In the genomic region with DNA sequence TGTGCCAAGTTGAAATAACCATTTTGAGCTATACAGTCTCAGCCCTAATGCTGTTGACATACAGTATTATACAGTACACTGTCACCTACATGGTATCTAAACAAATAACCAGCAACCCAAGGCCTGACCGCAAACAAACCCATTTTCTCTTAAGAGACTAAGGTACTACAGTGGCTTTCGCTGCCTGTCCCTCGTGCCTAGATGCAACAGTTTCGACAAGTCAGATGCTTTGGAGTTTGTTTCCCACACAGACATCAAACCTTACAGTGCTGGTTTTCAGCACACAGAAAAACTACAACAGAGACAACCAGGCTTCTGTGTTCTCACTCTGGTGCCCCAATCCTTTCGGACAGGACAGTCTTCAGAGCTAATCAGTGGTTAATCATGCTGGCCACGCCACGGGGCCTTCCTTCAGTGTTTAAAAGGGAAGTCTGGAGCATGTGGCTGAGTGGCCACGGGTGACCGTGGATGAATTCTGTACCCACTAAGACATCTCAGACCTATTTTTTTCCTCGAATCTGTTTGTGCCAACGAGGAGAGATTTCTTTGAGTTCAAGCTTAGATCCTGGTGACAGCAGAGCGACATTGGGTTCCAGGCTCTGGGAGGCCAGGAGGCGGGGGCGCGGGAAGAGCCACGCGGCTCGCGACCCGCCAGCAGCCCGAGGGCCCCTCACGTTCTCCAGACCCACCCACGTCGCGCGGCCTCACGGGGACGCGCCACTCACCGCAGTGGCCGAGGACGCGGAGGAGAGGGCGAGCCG, we compare ENCODE assay signal across 8 mouse cellular contexts. TPM values are rescaled to one million over a fixed set of nuclear protein-coding genes. Genes with fewer than 3 reads are reported as not detected.
DNase-seq lines count a peak whose midpoint lies in the region; ATAC-seq and TF ChIP-seq lines count a peak whose summit lies in the region.

No protein-coding gene starts in this region.

- peak; percentile 32; the same call in 1 of the 2 replicates for ATAC-seq in kidney, embryonic 16.5 days (ENCODE audit: low FRiP score, low TSS enrichment)
- ATAC-seq in forebrain, embryonic 14.5 days = no peak; the same call in 1 of the 2 replicates
- no peak for ATAC-seq in limb, embryonic 15.5 days (ENCODE audit: insufficient number of reproducible peaks, low FRiP score, low TSS enrichment, low read depth)

- no peak for TF ChIP-seq POLR2A in myocyte (IDR thresholded peaks at IDR 0.05; ENCODE audit: insufficient read length, low read depth)

- peaks cover 25% of the 10 kb centered on the region for H3K36me3 ChIP-seq in kidney, embryonic 16.5 days (ENCODE audit: insufficient read depth, low read length)
- H3K36me3 ChIP-seq in forebrain, embryonic 14.5 days (ENCODE audit: control insufficient read depth, insufficient read depth, low read length) = peaks cover 31% of the 10 kb centered on the region
- H3K36me3 ChIP-seq in limb, embryonic 15.5 days = peaks cover 29% of the 10 kb centered on the region
- peaks cover 25% of the 10 kb centered on the region for H3K36me3 ChIP-seq in myocyte (ENCODE audit: control insufficient read depth, insufficient read depth)

- H3K27ac ChIP-seq in kidney, embryonic 16.5 days (ENCODE audit: low read length) = peak overlapping the region; percentile 64
- H3K27ac ChIP-seq in forebrain, embryonic 14.5 days (ENCODE audit: low read depth, low read length) = peak overlapping the region; percentile 70
- H3K27ac ChIP-seq in limb, embryonic 15.5 days = peak overlapping the region; percentile 85

- H3K9ac ChIP-seq in kidney, embryonic 16.5 days (replicated peaks; ENCODE audit: low read length) = peak overlapping the region; percentile 90
- peak overlapping the region; percentile 85 for H3K9ac ChIP-seq in forebrain, embryonic 14.5 days (ENCODE audit: low read length)
- H3K9ac ChIP-seq in limb, embryonic 15.5 days = peak overlapping the region; percentile 92

- peaks cover 11% of the 10 kb centered on the region for H3K4me1 ChIP-seq in kidney, embryonic 16.5 days (ENCODE audit: insufficient read depth, low read length)
- H3K4me1 ChIP-seq in forebrain, embryonic 14.5 days (ENCODE audit: control insufficient read depth, insufficient read depth, low read length) = peaks cover 8% of the 10 kb centered on the region; the same call in 1 of the 2 replicates
- 0 out of 2 replicates have a peak, but pooled peaks cover 3% of the 10 kb centered on the region for H3K4me1 ChIP-seq in limb, embryonic 15.5 days

- H3K4me2 ChIP-seq in kidney, embryonic 16.5 days (replicated peaks; ENCODE audit: low read depth, low read length) = peak overlapping the region; percentile 79
- H3K4me2 ChIP-seq in forebrain, embryonic 14.5 days (ENCODE audit: low read length) = peak overlapping the region; percentile 89
- peak overlapping the region; percentile 57 for H3K4me2 ChIP-seq in limb, embryonic 15.5 days
- peak overlapping the region; percentile 85 for H3K4me2 ChIP-seq in myocyte (ENCODE audit: low read depth)

- WGBS in kidney, embryonic 16.5 days = 4% methylated on average over 33 of the region's 35 CpGs
- WGBS in forebrain, embryonic 14.5 days = 6% methylated on average over 35 of the region's 35 CpGs
- WGBS in limb, embryonic 15.5 days = 4% methylated on average over 35 of the region's 35 CpGs

- no peak for DNase-seq in kidney, adult 18-20 months
- peak; percentile 37 for DNase-seq in MN1 (ENCODE audit: low spot score)
- DNase-seq in forebrain, embryonic 14.5 days (ENCODE audit: low spot score) = peak; percentile 2
- DNase-seq in frontal cortex, postnatal 25 days (ENCODE audit: low spot score in 2 of 2) = no peak
- DNase-seq in adrenal gland, postnatal 10 days = no peak

- H3ac ChIP-seq in myocyte (ENCODE audit: control insufficient read depth, insufficient read length) = peak overlapping the region; percentile 43

- H3K27me3 ChIP-seq in kidney, embryonic 16.5 days (ENCODE audit: insufficient read depth, low read length) = no peaks in the 10 kb centered on the region
- no peaks in the 10 kb centered on the region for H3K27me3 ChIP-seq in forebrain, embryonic 14.5 days (replicated peaks; ENCODE audit: control insufficient read depth, insufficient read depth, low read length)
- no peaks in the 10 kb centered on the region for H3K27me3 ChIP-seq in limb, embryonic 15.5 days
- H3K27me3 ChIP-seq in myocyte (ENCODE audit: control insufficient read depth, insufficient read depth, insufficient read length) = no peaks in the 10 kb centered on the region

- H3K79me2 ChIP-seq in myocyte (ENCODE audit: control insufficient read depth, insufficient read depth) = peaks cover 35% of the 10 kb centered on the region

- H3K9me3 ChIP-seq in kidney, embryonic 16.5 days (ENCODE audit: low read length) = no peaks in the 10 kb centered on the region
- H3K9me3 ChIP-seq in forebrain, embryonic 14.5 days (replicated peaks; ENCODE audit: control insufficient read depth, low read length) = no peaks in the 10 kb centered on the region
- no peaks in the 10 kb centered on the region for H3K9me3 ChIP-seq in limb, embryonic 15.5 days

- peak overlapping the region; percentile 80 for H3K4me3 ChIP-seq in kidney, embryonic 16.5 days (ENCODE audit: low read length)
- H3K4me3 ChIP-seq in forebrain, embryonic 14.5 days (ENCODE audit: low read depth, low read length) = peak overlapping the region; percentile 80
- peak overlapping the region; percentile 76 for H3K4me3 ChIP-seq in limb, embryonic 15.5 days
- peak overlapping the region; percentile 57 for H3K4me3 ChIP-seq in myocyte

TF ChIP-seq in myocyte, 11 proteins besides CTCF, POLR2A, EP300 and RAD21:
- TF ChIP-seq REST (IDR thresholded peaks at IDR 0.05; ENCODE audit: insufficient read depth, insufficient read length) = no peak
- no peak for TF ChIP-seq TCF3 (IDR thresholded peaks at IDR 0.05; ENCODE audit: insufficient read length, low read depth)
- TF ChIP-seq TCF12 (IDR thresholded peaks at IDR 0.05; ENCODE audit: insufficient read depth, poor library complexity, severe bottlenecking) = no peak
- TF ChIP-seq MAX (IDR thresholded peaks at IDR 0.05; ENCODE audit: low read depth) = no peak
- no peak for TF ChIP-seq POLR2AphosphoS2 (IDR thresholded peaks at IDR 0.05; ENCODE audit: insufficient read length, low read depth)
- TF ChIP-seq USF1 (IDR thresholded peaks at IDR 0.05; ENCODE audit: low read depth) = no peak
- TF ChIP-seq E2F4 (IDR thresholded peaks at IDR 0.05; ENCODE audit: insufficient read depth) = no peak
- no peak for TF ChIP-seq MYOD1 (IDR thresholded peaks at IDR 0.05; ENCODE audit: control insufficient read depth in 1 of 3, insufficient read length in 2 of 3, low read depth in 2 of 3)
- no peak for TF ChIP-seq CEBPB (IDR thresholded peaks at IDR 0.05; ENCODE audit: insufficient read depth, poor library complexity, severe bottlenecking)
- no peak for TF ChIP-seq MYOG (IDR thresholded peaks at IDR 0.05; ENCODE audit: control insufficient read depth in 1 of 3, insufficient read depth in 1 of 3, insufficient read length in 2 of 3, low read depth in 2 of 3)
- TF ChIP-seq SRF (IDR thresholded peaks at IDR 0.05; ENCODE audit: control insufficient read depth, insufficient read length, low read depth) = no peak

RNA-seq across cellular contexts. Expression of a gene that starts 0.4 kb away (rescaled TPM):
- 74.0 and 75.1 TPM in 2 replicates for polyA plus RNA-seq in kidney, embryonic 16.5 days (2015; fragmentation: Nextera tagmentation; extraction: Ambion mirVana)
- polyA plus RNA-seq in forebrain, embryonic 14.5 days (2014; fragmentation: Nextera tagmentation; extraction: Ambion mirVana) = 81.6 and 84.2 TPM in 2 replicates
- 70.4 and 73.1 TPM in 2 replicates for polyA plus RNA-seq in limb, embryonic 15.5 days (2015; fragmentation: Nextera tagmentation; extraction: Ambion mirVana)
- 31.4 TPM for polyA plus RNA-seq in myocyte (2012; fragmentation: generic; extraction: Trizol)
- 10 to 100 TPM; 38.6 to 40.9 TPM for total RNA-seq in adrenal gland, postnatal 10 days (2021)

Comparison
In these comparisons a context has a peak if more than half of its experiments do, and no peak if none do; other contexts are left out.
1. DNase-seq: peak in MN1 (single experiment) and forebrain, embryonic 14.5 days (single experiment); none in kidney, adult 18-20 months (single experiment), frontal cortex, postnatal 25 days (0 of 2) and adrenal gland, postnatal 10 days (single experiment).
2. Peak in every context shown above with its lines, with median percentiles within 50 percentile points of each other: H3K27ac ChIP-seq, H3K4me2 ChIP-seq, H3K4me3 ChIP-seq and H3K9ac ChIP-seq.